Mouse (Mus musculus) frontal cortex, postnatal 10 days (tissue): ENCODE results near the gene Gm20388.

ENCODE experiments used
- DNase-seq, 2 experiments: peaks; one replicate each; pipeline ENCODE4 v3.0.0; 2022; ENCODE audit warnings: low spot score in 2 of 2, mixed read lengths in 1 of 2

Gm20388 gene

DNA sequence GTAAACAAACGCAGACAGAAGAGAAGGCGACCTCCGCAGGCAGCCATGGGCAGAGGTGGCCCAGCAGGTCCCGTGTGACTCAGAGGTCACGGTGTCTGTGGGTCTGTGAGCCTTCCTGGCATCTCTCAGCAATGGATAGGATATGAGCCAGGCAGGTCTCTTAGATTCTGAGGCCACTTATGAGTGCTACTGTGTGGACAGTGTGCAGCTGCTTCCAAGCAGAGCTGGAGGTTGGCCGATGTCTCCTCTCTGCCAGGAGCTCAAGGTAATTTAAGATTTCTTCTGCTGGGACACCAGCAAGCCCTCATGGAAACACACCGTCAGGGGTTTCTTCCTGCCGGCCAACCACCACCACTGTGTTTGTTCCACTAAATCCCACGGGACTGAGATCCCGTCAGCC, 4397.1 kb downstream of the Gm20388 start:
- no peak for DNase-seq

GRCm38 (mm10) chr8:124310509-124310908, 4399.9 kb downstream of the Gm20388 start:
- DNase-seq = no peak

DNA sequence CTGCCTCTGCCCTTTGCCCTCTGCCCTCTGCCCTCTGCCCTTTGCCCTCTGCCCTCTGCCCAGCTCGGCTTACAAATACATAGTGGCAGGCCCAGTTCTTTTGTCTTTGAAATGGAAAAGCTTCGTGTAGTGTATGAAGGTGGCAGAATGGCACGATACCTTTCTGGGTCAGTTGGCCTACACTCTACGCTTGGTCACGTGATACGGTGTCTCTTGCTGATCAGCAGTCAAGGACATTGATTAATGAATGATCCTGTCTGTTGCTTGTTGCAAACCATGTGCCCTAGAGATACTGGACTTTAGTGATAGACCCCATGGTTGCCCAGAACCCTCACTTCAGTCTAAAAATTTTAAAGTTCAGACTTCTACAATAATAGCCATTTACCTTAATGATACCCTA, 4400.5 kb downstream of the Gm20388 start:
- no peak for DNase-seq

DNA sequence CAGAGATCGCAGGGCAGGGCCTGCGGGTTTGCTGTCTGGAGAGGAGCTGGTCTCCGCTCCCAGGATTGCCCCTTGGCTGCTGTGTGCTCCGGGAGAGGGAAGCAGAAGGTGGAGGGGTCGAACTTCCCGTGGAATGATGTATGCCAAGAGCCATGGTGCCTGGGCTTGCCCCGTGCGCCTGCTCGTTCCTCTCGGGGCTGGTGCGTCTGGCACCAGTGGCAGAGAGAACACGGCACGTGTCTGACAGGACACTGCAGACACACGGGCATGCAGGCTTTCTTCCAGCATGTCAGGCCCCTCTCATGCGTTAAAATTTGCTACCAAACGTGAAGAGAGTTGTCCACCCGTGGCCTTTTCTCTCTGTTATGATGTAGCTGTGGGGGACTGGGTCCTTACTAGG, 4401.1 kb downstream of the Gm20388 start:
- no peak for DNase-seq

GRCm38 (mm10) chr8:124312228-124312627, 4401.6 kb downstream of the Gm20388 start:
- DNase-seq = no peak

DNA sequence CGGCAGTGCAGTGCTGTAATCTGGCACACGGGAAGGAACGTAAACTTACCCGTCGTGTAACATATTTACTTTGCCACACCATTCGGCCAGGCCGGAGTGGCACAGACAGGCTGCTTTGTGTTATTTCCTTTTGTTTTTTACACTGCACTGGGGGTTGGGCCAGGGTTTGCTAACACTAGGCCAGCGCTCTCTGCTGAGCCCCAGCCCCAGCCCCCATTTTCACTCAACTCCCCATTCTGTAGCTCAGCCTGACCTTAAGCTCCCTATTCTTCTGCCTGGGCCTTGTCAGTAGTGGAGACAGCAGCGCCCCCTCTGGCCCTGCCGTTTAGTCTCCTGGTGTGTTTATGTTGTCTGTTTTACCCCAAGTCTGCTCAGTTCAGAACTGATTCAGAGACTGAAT, 4404.2 kb downstream of the Gm20388 start:
- no peak for DNase-seq

GRCm38 (mm10) chr8:124316466-124317136, 4406.0 kb downstream of the Gm20388 start:
- no peak for DNase-seq

- DNase-seq = no peak
Observed at GRCm38 (mm10) chr8:124317191-124317682, 4406.6 kb downstream of the Gm20388 start.

DNA sequence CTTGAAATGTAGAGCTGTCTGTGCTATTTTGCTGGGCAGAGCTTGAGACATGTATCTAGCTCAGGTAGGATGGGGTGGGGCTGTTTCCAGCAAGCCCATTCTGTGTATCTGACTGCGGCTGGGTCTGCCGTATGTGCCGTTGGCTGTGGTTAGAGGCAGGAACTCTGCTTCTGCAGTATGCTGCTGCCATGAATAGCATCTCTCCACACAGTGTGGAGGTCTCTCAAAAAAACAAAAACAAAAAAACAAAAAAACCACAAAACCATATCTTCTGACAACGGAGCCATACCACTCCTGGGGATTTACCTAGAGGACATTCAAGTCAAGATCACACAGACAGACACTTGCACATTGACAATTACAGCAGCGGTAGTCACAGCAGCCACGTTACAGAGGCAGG, 4407.2 kb downstream of the Gm20388 start:
- DNase-seq = no peak

GRCm38 (mm10) chr8:124318612-124319315, 4408.1 kb downstream of the Gm20388 start:
- no peak for DNase-seq

GRCm38 (mm10) chr8:124319316-124319652, 4408.6 kb downstream of the Gm20388 start:
- no peak for DNase-seq

DNA sequence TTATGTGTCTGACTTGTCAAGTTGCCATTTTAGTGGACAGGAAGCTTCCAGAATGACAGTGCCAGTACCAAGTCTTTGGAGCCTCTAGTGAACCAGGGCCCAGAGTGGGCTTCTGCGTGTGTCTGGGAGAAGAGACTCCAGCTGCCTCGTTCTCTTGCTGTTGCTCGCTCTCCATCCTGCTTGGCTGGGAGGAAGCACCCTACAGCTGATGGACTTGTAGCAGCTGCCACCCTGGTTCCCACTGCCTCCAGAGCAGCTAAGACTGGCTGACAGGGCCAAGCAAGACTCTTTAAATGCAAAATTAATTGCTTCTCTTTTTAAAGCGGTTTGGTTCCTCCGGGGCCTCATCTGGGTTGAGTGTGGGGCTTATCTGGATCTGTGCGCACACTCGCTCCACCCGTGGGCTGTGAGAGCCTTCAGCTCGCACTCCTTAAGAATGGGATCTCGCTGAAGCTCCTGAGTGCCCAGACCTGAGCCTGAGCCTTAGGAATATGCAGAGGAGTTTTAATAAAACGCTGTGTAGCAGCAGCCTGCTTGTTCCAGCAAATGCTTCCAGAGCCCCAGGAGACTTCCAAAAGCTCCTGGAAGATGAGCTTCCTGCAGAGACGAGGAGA, 4410.7 kb downstream of the Gm20388 start:
- DNase-seq = no peak

GRCm38 (mm10) chr8:124323356-124323755, 4412.7 kb downstream of the Gm20388 start:
- no peak for DNase-seq

GRCm38 (mm10) chr8:124328259-124328658, 4417.6 kb downstream of the Gm20388 start:
- DNase-seq = no peak

DNA sequence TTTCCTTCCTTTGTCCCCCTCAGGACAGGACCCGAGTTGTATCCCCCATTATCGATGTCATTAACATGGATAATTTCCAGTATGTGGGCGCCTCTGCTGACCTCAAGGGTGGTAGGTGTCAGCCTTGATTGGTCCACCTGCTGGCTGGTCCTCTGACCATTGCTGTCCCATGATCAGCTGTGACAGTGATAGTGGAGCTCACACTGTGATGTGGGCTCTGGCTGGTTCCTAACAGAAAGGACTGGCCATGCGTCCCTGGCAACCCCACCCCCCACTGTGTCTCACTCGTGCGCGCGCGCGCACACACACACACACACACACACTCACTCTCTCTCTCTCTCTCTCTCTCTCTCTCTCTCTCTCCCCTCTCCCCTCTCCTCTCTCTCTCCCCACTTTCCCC, 4419.0 kb downstream of the Gm20388 start:
- DNase-seq = no peak

DNA sequence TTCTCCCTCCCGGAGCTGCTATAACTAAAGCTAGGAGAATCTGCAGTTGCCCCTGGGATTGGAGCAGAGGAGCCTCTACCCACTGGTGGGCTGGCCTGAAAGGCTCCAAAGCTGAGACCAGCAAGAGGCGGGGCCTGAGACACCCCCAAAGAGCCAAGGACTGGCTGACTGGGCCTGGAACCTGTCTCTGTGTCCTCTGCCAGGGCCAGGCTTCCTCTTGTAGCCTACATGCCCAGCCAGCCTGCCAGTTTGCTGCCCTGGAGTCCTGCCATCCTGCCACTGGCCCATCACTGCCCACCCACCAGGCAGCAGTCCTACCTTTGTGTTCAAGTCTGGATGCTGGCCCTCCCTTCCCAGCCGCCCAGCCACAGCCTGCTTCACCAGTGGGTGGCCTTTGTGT, 4419.8 kb downstream of the Gm20388 start:
- DNase-seq = peak in 1 of 2 experiments; percentile 47

- no peak for DNase-seq
Observed at GRCm38 (mm10) chr8:124331094-124331493, 4420.5 kb downstream of the Gm20388 start.

GRCm38 (mm10) chr8:124331706-124332105, 4421.1 kb downstream of the Gm20388 start:
- DNase-seq = no peak

DNA sequence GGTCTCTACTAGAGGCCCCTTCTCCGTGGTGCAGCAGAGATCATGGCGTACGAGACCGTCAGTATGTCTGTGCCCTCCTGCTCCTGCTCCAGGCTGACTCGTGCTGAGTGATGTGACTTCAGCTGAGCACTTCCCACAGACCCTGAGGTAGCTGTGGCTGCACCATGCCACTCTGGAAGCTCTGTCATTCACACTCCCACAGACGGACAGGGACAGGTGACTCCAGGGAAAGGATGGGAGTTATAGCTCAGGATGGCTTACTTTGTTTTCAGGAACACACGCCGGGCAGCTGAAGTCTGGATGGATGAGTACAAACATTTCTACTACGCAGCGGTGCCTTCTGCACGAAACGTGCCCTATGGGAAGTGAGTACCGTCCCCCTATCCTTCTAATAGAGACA, 4425.7 kb downstream of the Gm20388 start:
- no peak for DNase-seq

DNA sequence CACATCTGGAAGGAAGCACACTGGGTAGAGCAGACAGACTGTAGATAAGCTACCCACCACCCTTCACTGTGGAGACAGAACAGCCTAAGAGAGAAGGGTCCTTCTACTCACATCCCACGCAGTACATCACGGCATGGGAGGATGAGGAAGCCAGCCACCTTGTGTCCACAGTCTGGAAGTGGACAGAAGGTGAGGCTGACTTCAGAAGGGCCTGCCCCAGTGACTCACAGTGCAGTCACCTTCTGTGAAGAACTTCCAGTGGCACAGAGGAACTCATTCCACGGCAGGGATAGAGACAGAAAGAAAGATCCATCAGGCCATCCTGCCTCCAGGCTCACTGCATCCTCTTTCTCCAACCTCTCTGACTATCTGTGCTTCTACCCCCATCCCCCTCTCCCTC, 4429.1 kb downstream of the Gm20388 start:
- DNase-seq = no peak

DNA sequence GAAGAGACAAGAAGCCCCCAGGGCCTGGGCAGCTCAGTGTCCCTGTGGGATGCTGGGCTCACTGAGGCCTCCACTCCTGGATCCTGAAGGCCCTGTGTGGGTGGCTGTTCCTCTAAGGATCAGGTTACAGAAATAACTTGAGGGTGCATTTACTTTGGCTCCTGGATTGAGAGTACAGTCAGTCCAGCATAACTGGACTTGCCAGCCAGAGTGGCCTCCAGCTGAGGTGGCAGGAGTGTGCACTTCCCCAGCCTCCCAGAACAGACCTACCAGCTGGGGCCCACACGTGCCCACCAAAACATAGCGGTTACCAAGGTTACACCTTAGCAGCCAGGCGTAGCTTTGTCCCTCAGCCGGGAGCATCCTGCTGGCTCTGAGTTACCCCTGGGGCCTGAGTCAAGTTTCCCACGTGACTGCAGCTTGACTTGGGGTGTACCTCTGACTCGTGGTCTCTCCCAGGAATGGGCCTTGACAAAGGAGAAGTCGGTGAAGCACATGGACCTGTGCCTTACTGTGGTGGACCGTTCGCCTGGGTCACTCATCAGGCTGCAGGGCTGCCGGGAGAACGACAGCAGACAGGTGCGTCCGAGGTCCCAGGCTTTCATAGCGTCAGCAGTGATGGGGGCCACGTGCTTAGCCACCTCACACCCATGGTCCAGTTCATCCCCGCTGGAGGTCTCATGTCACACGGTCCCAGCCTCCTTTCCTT, 4429.9 kb downstream of the Gm20388 start:
- DNase-seq = no peak

GRCm38 (mm10) chr8:124343151-124343550, 4432.5 kb downstream of the Gm20388 start:
- DNase-seq = no peak
